Mouse (Mus musculus) bone marrow, adult 2 months (tissue): Measurements from ENCODE around the gene Hivep3. TPM values are rescaled to one million over a fixed set of nuclear protein-coding genes. Genes with fewer than 3 reads are reported as not detected.
A peak's percentile ranks its signal among the peaks of the same experiment; 100 is the strongest.

ENCODE experiments used
- H3K27ac ChIP-seq: fragments of 200-500 bp; 2 replicates; pipeline ENCODE4 v1.5.1; 2012; ENCODE audit warnings: low read depth, mild to moderate bottlenecking, control low read depth, inconsistent platforms, low read length; ENCODE audit not compliant: control insufficient read depth, poor library complexity, insufficient read depth
- H3K4me1 ChIP-seq: fragments of 200-500 bp; 2 replicates; pipeline ENCODE4 v1.6.1; 2011; ENCODE audit warnings: low read length; ENCODE audit not compliant: control insufficient read depth, insufficient read depth
- H3K4me3 ChIP-seq: fragments of 200-500 bp; replicated peaks from 2 replicates; pipeline ENCODE3; 2011; ENCODE audit warnings: mild to moderate bottlenecking, low read depth, low read length, control low read depth; ENCODE audit not compliant: control insufficient read depth
- CTCF ChIP-seq: fragments of 200-500 bp; IDR thresholded peaks from 2 replicates; pipeline ENCODE4 v1.5.1; 2011; ENCODE audit warnings: low read length, control low read depth; ENCODE audit not compliant: control insufficient read depth, insufficient read depth
- POLR2A ChIP-seq: fragments of 200-500 bp; IDR thresholded peaks from 2 replicates; pipeline ENCODE4 v1.6.1; 2011; ENCODE audit warnings: low read depth, mild to moderate bottlenecking, control low read depth, low read length, borderline replicate concordance; ENCODE audit not compliant: control insufficient read depth
- WGBS: fragments of 180-500 bp; shearing (Covaris S2); methylation state at CpG from one replicate; pipeline ENCODE4 v1.1.7; 2018; 5-methylcytosine and 5-hydroxymethylcytosine counted together
- polyA plus RNA-seq: library from polyadenylated mRNA; stranded (reverse); fragments of >200 nt; gene quantifications from 2 replicates; pipeline ENCODE4 v1.2.4, GENCODE M21; 2011; ENCODE audit warnings: low replicate concordance; ENCODE audit not compliant: missing spikeins, insufficient read depth, insufficient read length

The Hivep3 gene
- polyA plus RNA-seq = 4.4 and 7.3 TPM in 2 replicates

- peak within 1 kb of the TSS; percentile 39; the same call in 1 of the 2 replicates for H3K27ac ChIP-seq
- peaks cover under 1% of the 10 kb centered on the region; the same call in 1 of the 2 replicates for H3K4me1 ChIP-seq
- TF ChIP-seq POLR2A (peak; percentile 51; the same call in 1 of the 2 replicates), CTCF (no peak)
- H3K4me3 ChIP-seq = peak within 1 kb of the TSS; percentile 64
- under 1% methylated on average over 47 of the region's 47 CpGs for whole genome bisulfite sequencing
These were observed at the start of gene Hivep3 for GRCm38 (mm10) chr4:119733184-119733880. Gene Hivep3, plus strand, starts transcription at chr4:119733784.

GRCm38 (mm10) chr4:119685746-119686145 lies 47.8 kb upstream of the Hivep3 start:
- Histone ChIP-seq H3K4me1 (no peaks in the 10 kb centered on the region), H3K4me3 (no peak overlapping the region), H3K27ac (no peak overlapping the region)
- no peak for TF ChIP-seq CTCF
- 76% methylated on average over 2 of the region's 2 CpGs for WGBS

GRCm38 (mm10) chr4:119698339-119698738 lies 35.2 kb upstream of the Hivep3 start:
- 53% methylated on average over 2 of the region's 2 CpGs for WGBS
- TF ChIP-seq CTCF (no peak), POLR2A (no peak)

GRCm38 (mm10) chr4:119701269-119701954 lies 32.2 kb upstream of the Hivep3 start:
- Histone ChIP-seq H3K4me1 (no peaks in the 10 kb centered on the region), H3K27ac (no peak overlapping the region), H3K4me3 (no peak overlapping the region)
- WGBS = 79% methylated on average over 11 of the region's 11 CpGs
- TF ChIP-seq POLR2A (no peak), CTCF (no peak)

More at GRCm38 (mm10) chr4:119698339-119698738, 35.2 kb upstream of the Hivep3 start:
- H3K4me1 ChIP-seq = no peaks in the 10 kb centered on the region
- no peak overlapping the region for H3K27ac ChIP-seq
- no peak overlapping the region for H3K4me3 ChIP-seq

GRCm38 (mm10) chr4:119703965-119704364 lies 29.6 kb upstream of the Hivep3 start:
- H3K4me3 ChIP-seq = no peak overlapping the region
- 87% methylated on average over 8 of the region's 8 CpGs for WGBS

GRCm38 (mm10) chr4:119707326-119707725 lies 26.3 kb upstream of the Hivep3 start:
- no peaks in the 10 kb centered on the region for H3K4me1 ChIP-seq
- no peak overlapping the region for H3K4me3 ChIP-seq
- WGBS = 66% methylated on average over 5 of the region's 5 CpGs
- no peak overlapping the region for H3K27ac ChIP-seq
- TF ChIP-seq POLR2A = no peak
- no peak for TF ChIP-seq CTCF

More at GRCm38 (mm10) chr4:119703965-119704364, 29.6 kb upstream of the Hivep3 start:
- no peak for TF ChIP-seq POLR2A
- TF ChIP-seq CTCF = no peak
- Histone ChIP-seq H3K27ac (no peak overlapping the region), H3K4me1 (no peaks in the 10 kb centered on the region)

- 50% methylated on average over 3 of the region's 3 CpGs for WGBS
- Histone ChIP-seq H3K4me1 (no peaks in the 10 kb centered on the region), H3K4me3 (no peak overlapping the region), H3K27ac (no peak overlapping the region)
- TF ChIP-seq POLR2A = no peak
These were observed 25.8 kb upstream of the Hivep3 start for GRCm38 (mm10) chr4:119707751-119708150.

- no peak for TF ChIP-seq POLR2A
- TF ChIP-seq CTCF = no peak
- Histone ChIP-seq H3K27ac (no peak overlapping the region), H3K4me1 (no peaks in the 10 kb centered on the region), H3K4me3 (no peak overlapping the region)
- WGBS = 79% methylated on average over 4 of the region's 4 CpGs
These were observed 23.4 kb upstream of the Hivep3 start for GRCm38 (mm10) chr4:119710208-119710607.

- Histone ChIP-seq H3K27ac (no peak overlapping the region), H3K4me1 (no peaks in the 10 kb centered on the region), H3K4me3 (no peak overlapping the region)
- TF ChIP-seq CTCF (no peak), POLR2A (no peak)
- WGBS = 86% methylated on average over 11 of the region's 11 CpGs
These were observed 16.1 kb upstream of the Hivep3 start for GRCm38 (mm10) chr4:119717443-119717842.
